Mouse (Mus musculus): ENCODE results near the gene Mpdu1. TPM values are rescaled to one million over a fixed set of nuclear protein-coding genes. Genes with fewer than 3 reads are reported as not detected.
"Not testable (repeated sequence)": the region's sequence is repeated elsewhere in the genome, so short reads cannot be mapped to it uniquely, and the experiment has no call there.

Mpdu1 gene
- total RNA-seq, 2 experiments from 2014 or later, result 15.2 to 16.5 TPM

- intact Hi-C loops (cut with DNase I), result no loop called here
- peak; percentile 58 for DNase-seq (ENCODE audit: low spot score)
Measured at GRCm38 (mm10) chr11:69633128-69633866, 29.1 kb downstream of the Mpdu1 start.

- intact Hi-C loops (cut with DNase I), result no loop called here
- peak; percentile 100 for DNase-seq (ENCODE audit: low spot score)
Measured at GRCm38 (mm10) chr11:69632284-69633089, 30.0 kb downstream of the Mpdu1 start, which contains the start of gene Fxr2. TSS of gene Fxr2 (plus strand) at chr11:69632990.

- intact Hi-C loops (cut with DNase I), result loop anchor here (1.0 kb wide), 1 partner anchor 27 kb away; no protein-coding TSS in a partner anchor
- no peak for DNase-seq (ENCODE audit: low spot score)
Measured at GRCm38 (mm10) chr11:69629802-69630201, 32.6 kb downstream of the Mpdu1 start.

DNA sequence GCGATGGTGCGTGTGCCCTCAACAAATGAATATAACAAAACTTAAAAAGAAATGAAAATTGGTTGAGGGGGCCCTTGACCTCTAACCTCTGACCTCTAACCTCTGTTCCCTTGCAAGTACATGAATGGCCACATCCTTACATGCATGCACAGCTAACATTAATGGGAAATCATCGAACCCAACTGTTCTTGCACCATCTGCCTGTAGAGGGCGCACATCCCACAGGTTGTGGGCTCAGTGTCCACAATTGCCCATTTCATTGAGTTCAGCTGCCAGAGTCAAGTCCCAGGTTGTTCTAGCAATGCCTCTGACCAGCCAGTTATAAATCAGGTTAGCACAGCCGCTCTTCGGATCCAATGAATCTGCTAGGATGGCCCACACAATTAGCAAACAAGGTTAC, 34.2 kb downstream of the Mpdu1 start:
- no peak for DNase-seq (ENCODE audit: low spot score)
- intact Hi-C loops (cut with DNase I), result no loop called here

DNA sequence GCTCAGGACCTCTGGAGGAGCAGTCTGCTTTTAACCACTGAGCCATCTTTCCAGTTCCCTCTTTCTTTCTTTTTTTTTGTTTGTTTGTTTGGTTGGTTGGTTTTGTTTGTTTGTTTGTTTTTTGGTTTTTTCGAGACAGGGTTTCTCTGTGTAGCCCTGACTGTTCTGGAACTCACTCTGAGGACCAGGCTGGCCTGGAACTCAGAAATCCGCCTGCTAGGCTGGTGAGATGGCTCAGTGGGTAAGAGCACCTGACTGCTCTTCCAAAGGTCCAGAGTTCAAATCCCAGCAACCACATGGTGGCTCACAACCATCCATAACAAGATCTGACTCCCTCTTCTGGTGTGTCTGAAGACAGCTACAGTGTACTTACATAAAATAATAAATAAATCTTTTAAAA, 38.1 kb downstream of the Mpdu1 start:
- DNase-seq (ENCODE audit: low spot score); intact Hi-C loops (cut with DNase I): not testable (repeated sequence)

GRCm38 (mm10) chr11:69623006-69623405, 39.4 kb downstream of the Mpdu1 start:
- DNase-seq (ENCODE audit: low spot score), result no peak
- intact Hi-C loops (cut with DNase I), result no loop called here

GRCm38 (mm10) chr11:69622406-69622805, 40.0 kb downstream of the Mpdu1 start:
- intact Hi-C loops (cut with DNase I), result no loop called here

GRCm38 (mm10) chr11:69621571-69622268, 40.7 kb downstream of the Mpdu1 start, which contains the start of gene Sat2:
TSS of gene Sat2 (plus strand) at chr11:69622024.
- peak; percentile 34 for DNase-seq (ENCODE audit: low spot score)
- intact Hi-C loops (cut with DNase I), result no loop called here

More at GRCm38 (mm10) chr11:69622406-69622805, 40.0 kb downstream of the Mpdu1 start:
- no peak for DNase-seq (ENCODE audit: low spot score)

DNA sequence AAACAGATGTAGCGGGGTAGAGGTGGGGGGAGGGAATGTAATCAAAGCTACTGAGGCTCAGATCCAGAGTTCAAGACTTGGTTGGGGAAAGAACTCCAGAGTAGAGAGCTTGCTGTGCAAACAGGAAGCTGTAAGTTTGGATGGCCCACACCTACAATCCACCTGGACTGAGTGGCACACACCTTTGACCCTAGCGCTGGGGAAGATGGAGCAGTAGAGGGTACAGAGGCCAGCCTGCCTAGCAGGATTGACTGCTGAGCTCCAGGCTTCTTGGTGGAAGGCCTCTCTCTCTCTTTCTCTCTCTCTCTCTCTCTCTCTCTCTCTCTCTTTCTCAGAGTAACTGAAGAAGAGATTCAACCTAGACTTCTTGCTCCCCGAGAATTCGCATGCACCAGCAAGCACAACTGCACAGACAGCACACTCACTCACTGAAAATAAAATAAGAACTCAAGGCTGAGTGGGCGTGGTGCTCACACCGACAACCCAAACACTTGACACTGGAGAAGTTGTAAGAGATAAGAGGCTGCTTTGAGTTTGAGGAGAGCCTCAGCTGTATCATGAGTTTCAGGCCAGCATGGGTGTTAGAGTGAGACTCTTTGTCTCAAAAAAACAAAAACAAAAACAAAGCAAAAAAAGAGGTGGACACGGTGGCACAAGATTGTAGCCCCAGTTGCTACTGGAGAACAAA, 41.9 kb downstream of the Mpdu1 start:
- no peak for DNase-seq (ENCODE audit: low spot score)
- intact Hi-C loops (cut with DNase I), result no loop called here

- DNase-seq (ENCODE audit: low spot score), result no peak
- intact Hi-C loops (cut with DNase I), result loop anchor here (10.0 kb wide), 1 partner anchor 353 kb away; no protein-coding TSS in a partner anchor
Measured at GRCm38 (mm10) chr11:69617805-69618204, 44.6 kb downstream of the Mpdu1 start, which contains the start of gene Shbg. TSS of gene Shbg (minus strand) at chr11:69617905.

DNA sequence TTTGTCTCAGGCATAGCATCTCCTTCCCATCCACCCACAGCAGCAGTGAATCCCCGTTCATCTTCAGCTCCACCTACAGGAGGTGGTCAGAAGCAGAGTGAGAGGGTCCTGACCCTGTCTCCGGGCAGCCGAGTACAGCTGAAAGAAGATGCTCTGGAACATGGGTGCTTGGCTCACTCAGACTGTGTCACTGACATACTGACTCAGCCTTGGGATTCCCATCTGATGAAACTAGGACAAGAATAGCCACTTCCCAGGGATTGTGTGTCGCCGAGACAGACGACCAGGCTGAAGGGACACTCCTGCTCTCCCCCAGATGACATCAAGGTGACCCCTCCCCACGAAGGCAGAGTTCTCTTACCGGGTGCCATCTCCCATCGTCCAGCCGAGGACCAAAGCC, 45.7 kb downstream of the Mpdu1 start:
- intact Hi-C loops (cut with DNase I), result loop anchor here (10.0 kb wide), 1 partner anchor 352 kb away; no protein-coding TSS in a partner anchor
- no peak for DNase-seq (ENCODE audit: low spot score)

DNA sequence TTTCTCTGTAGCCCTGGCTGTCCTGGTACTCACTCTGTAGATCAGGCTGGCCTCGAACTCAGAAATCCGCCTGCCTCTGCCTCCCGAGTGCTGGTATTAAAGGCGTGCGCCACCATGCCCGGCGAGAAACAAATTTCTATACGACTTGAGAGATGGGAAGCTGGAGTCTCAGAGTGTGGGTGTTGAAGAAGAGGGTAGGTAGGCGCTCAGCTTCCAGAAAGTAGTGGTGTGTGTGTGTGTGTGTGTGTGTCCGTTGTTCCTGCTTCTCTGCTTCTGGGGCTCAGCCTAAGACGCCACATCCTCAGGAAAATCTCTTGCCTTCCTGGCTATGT, 48.2 kb downstream of the Mpdu1 start:
- intact Hi-C loops (cut with DNase I), result loop anchor here (1.0 to 10.0 kb wide), 2 partner anchors 35 to 349 kb away; no protein-coding TSS in a partner anchor
- not testable (repeated sequence) for DNase-seq (ENCODE audit: low spot score)

DNA sequence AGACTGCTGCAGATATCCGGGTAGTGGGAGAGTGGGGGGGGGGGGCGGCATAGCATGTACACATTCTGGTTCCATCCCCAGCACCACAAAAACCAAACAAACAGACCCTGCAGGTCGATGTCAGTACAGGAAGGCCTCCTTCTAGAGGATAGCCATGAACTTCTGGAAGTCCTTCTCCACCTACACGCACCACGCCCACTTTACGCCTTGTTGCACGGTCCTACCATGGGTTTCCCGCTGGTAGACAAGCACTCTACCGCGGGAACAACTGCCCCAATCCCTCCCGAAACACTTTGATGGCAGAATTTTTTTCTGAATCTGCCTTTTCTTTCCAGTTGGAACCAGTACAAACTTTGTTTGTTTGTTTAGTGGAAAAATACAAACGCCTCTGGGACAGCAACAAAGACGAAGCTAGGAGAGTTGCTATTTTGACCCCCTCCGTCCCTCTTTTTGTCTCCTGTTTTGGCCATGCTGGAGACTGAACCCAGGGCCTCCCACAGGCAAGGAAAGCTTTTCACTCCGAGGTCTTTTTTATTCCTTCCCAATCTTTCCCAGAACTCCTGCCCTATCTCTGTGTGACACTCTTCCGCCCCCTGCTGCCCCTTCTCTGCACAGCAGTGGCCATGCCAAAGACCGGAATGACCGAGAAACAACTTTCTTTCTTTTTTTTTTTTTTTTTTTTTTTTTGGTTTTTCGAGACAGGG, 48.7 kb downstream of the Mpdu1 start:
- intact Hi-C loops (cut with DNase I), result loop anchor here (1.0 to 10.0 kb wide), 3 partner anchors 34 to 349 kb away; no protein-coding TSS in a partner anchor
- DNase-seq (ENCODE audit: low spot score), result peak; percentile 66

GRCm38 (mm10) chr11:69610899-69611298, 51.5 kb downstream of the Mpdu1 start:
- DNase-seq (ENCODE audit: low spot score), result no peak
- intact Hi-C loops (cut with DNase I), result loop anchor here (10.0 kb wide), 1 partner anchor 346 kb away; no protein-coding TSS in a partner anchor

DNA sequence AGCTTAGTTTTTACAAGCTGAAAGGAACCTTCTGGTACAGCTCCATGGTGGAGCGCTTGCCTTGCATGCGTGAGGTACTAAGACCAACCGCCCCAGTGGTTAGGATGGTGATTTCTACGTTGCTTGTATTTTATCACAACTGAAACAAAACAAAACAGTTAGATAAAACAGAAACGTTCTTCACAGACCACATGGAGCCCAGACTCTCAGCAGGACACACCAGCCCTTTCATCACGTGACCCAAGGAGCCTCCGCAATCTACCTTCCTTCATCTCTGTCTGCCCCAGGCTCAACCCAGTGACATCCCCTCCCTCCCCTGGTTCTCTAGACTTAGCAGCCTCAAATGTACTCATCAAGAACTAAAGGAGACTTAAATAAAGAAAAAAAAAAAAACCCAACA, 53.0 kb downstream of the Mpdu1 start:
- no peak for DNase-seq (ENCODE audit: low spot score)
- intact Hi-C loops (cut with DNase I), result no loop called here

- intact Hi-C loops (cut with DNase I), result no loop called here
- DNase-seq (ENCODE audit: low spot score), result no peak
Measured at GRCm38 (mm10) chr11:69608525-69608924, 53.9 kb downstream of the Mpdu1 start.

- intact Hi-C loops (cut with DNase I), result no loop called here
- DNase-seq (ENCODE audit: low spot score), result no peak
Measured at GRCm38 (mm10) chr11:69606832-69607231, 55.6 kb downstream of the Mpdu1 start.

Data from heart, postnatal 25 days (tissue).